Mouse (Mus musculus) limb, embryonic 15.5 days (tissue): Measurements from ENCODE around the gene Tcf25. TPM values are rescaled to one million over a fixed set of nuclear protein-coding genes. Genes with fewer than 3 reads are reported as not detected.

Experiments used
- polyA plus RNA-seq: library from polyadenylated mRNA; unstranded; fragments of >200 nt; fragmentation: Nextera tagmentation; extraction: Ambion mirVana; gene quantifications from 2 replicates; pipeline ENCODE4 v1.2.1, GENCODE M21; 2015

Tcf25 gene
- polyA plus RNA-seq, 1 experiment from 2014 or later, result 191 TPM

Other genes with a start within 250 kb of the Tcf25 start
- 41.0 and 41.7 TPM in 2 replicates for gene Sult5a1, start 215.4 kb upstream of the Tcf25 start, polyA plus RNA-seq
- 6.9 and 9.0 TPM in 2 replicates for gene Dpep1, start 187.5 kb upstream of the Tcf25 start, polyA plus RNA-seq
- 166 and 176 TPM in 2 replicates for gene Chmp1a, start 161.0 kb upstream of the Tcf25 start, polyA plus RNA-seq
- gene Spata33, start 160.9 kb upstream of the Tcf25 start, polyA plus RNA-seq, result 3.5 and 3.9 TPM in 2 replicates
- gene Cdk10, start 148.9 kb upstream of the Tcf25 start, polyA plus RNA-seq, result 30.0 and 33.4 TPM in 2 replicates
- gene Spata2l, start 137.5 kb upstream of the Tcf25 start, polyA plus RNA-seq, result 5.6 and 5.9 TPM in 2 replicates
- 25.4 and 28.4 TPM in 2 replicates for gene Zfp276, start 119.6 kb upstream of the Tcf25 start, polyA plus RNA-seq
- gene Vps9d1, start 119.4 kb upstream of the Tcf25 start, polyA plus RNA-seq, result 27.2 and 29.4 TPM in 2 replicates
- gene Fanca, start 55.2 kb upstream of the Tcf25 start, polyA plus RNA-seq, result 14.8 and 18.6 TPM in 2 replicates
- gene Spire2, start 41.0 kb upstream of the Tcf25 start, polyA plus RNA-seq, result 0.93 and 1.2 TPM in 2 replicates
- gene Mc1r, start 33.4 kb downstream of the Tcf25 start, polyA plus RNA-seq, result 0.08 and 0.15 TPM in 2 replicates
- gene Tubb3, start 37.7 kb downstream of the Tcf25 start, polyA plus RNA-seq, result 4.0 and 5.0 TPM in 2 replicates
- gene Def8, start 49.8 kb downstream of the Tcf25 start, polyA plus RNA-seq, result 42.4 and 43.5 TPM in 2 replicates
- 43.0 and 46.0 TPM in 2 replicates for gene Afg3l1, start 104.2 kb downstream of the Tcf25 start, polyA plus RNA-seq
- gene Dbndd1, start 141.7 kb downstream of the Tcf25 start, polyA plus RNA-seq, result 5.9 and 6.6 TPM in 2 replicates
- 29.6 and 30.2 TPM in 2 replicates for gene Gas8, start 145.1 kb downstream of the Tcf25 start, polyA plus RNA-seq